Mouse (Mus musculus) CH12.LX (cell line): ENCODE results near the gene Tmem35b.

Experiments
- CHD1 ChIP-seq: IDR thresholded peaks from 2 replicates; pipeline ENCODE4 v1.6.1; 2012; ENCODE audit warnings: low read depth, low read length, improper control_type of control experiment, inconsistent platforms
- CHD2 ChIP-seq: IDR thresholded peaks from 2 replicates; pipeline ENCODE4 v1.6.1; 2011; ENCODE audit warnings: low read length, improper control_type of control experiment
- CTCF ChIP-seq, 2 experiments: IDR thresholded peaks in 1 of 2; conservative IDR thresholded peaks in 1 of 2; 2 replicates each; pipeline ENCODE4 v1.5.1; 2011 to 2012; ENCODE audit warnings: low read depth in 2 of 2, low read length in 2 of 2, improper control_type of control experiment in 1 of 2, inconsistent platforms in 1 of 2, mild to moderate bottlenecking in 1 of 2, moderate library complexity in 1 of 2
- IRF4 ChIP-seq: IDR thresholded peaks from 2 replicates; pipeline ENCODE4 v1.6.1; 2014; ENCODE audit warnings: low read depth, mild to moderate bottlenecking, inconsistent platforms, low read length, improper control_type of control experiment
- MAFK ChIP-seq: IDR thresholded peaks from 2 replicates; pipeline ENCODE4 v1.6.1; 2011; ENCODE audit warnings: low read length, improper control_type of control experiment; ENCODE audit not compliant: insufficient replicate concordance
- NELFE ChIP-seq: IDR thresholded peaks from 2 replicates; pipeline ENCODE4 v1.6.1; 2011; ENCODE audit warnings: low read depth, low read length, improper control_type of control experiment
- POLR2A ChIP-seq: IDR thresholded peaks from 2 replicates; pipeline ENCODE4 v1.6.1; 2011; ENCODE audit warnings: low read depth, mild to moderate bottlenecking, improper control_type of control experiment, low read length
- RAD21 ChIP-seq: IDR thresholded peaks from 2 replicates; pipeline ENCODE4 v1.6.1; 2011; ENCODE audit warnings: low read depth, mild to moderate bottlenecking, low read length, improper control_type of control experiment, moderate library complexity
- SIN3A ChIP-seq: IDR thresholded peaks from 2 replicates; pipeline ENCODE4 v1.6.1; 2012; ENCODE audit warnings: low read length, improper control_type of control experiment, inconsistent platforms
- TCF12 ChIP-seq: IDR thresholded peaks from 2 replicates; pipeline ENCODE4 v1.6.1; 2014; ENCODE audit warnings: low read depth, mild to moderate bottlenecking, inconsistent platforms, low read length, improper control_type of control experiment
- ZC3H11A ChIP-seq: IDR thresholded peaks from 2 replicates; pipeline ENCODE4 v1.6.1; 2012; ENCODE audit warnings: low read depth, mild to moderate bottlenecking, inconsistent platforms, low read length, improper control_type of control experiment
- ZNF384 ChIP-seq: IDR thresholded peaks from 2 replicates; pipeline ENCODE4 v1.6.1; 2012; ENCODE audit warnings: low read depth, low read length, improper control_type of control experiment, inconsistent platforms

- TF ChIP-seq CTCF (conservative IDR thresholded peaks at IDR 0.05 in 1 of 2, IDR thresholded peaks at IDR 0.05 in 1 of 2; ENCODE audit: low read depth in 2 of 2, low read length in 2 of 2) (peak; percentile 14 to 36; a peak in 2 of 4 replicates), NELFE (no peak), TCF12 (no peak), POLR2A (no peak), CHD2 (no peak), ZNF384 (no peak), RAD21 (no peak; the same call in 1 of the 2 replicates), SIN3A (no peak), MAFK (no peak), CHD1 (no peak), IRF4 (no peak), ZC3H11A (no peak)
Observed at GRCm38 (mm10) chr4:127155757-127156156, 32.3 kb downstream of the Tmem35b start.
